Mouse (Mus musculus): Measurements from ENCODE around the gene C1galt1.

GRCm38 (mm10) chr6:7861033-7861432, 16.4 kb downstream of the C1galt1 start:
- no peak for TF ChIP-seq POLR2A (IDR thresholded peaks at IDR 0.05; ENCODE audit: insufficient read depth, low read depth, low read length)
- TF ChIP-seq CTCF (IDR thresholded peaks at IDR 0.05; ENCODE audit: insufficient read depth, low read depth, low read length): no peak
